22 mouse cellular contexts compared by ENCODE assay signal in genomic region chr9:110630171-110630570, GRCm38 (mm10). TPM values are rescaled to one million over a fixed set of nuclear protein-coding genes. Genes with fewer than 3 reads are reported as not detected.
DNase-seq lines count a peak whose midpoint lies in the region; TF ChIP-seq lines count a peak whose summit lies in the region.
"Had no signal": no experiment of that assay in that cellular context is flagged by ENCODE, and none has a peak within 500 bp of the region (broad histone marks: within the 10 kb centered on the region; RNA-seq: fewer than 3 reads in every experiment).

No protein-coding gene starts in this region.

- H3K4me1 ChIP-seq in thymus, adult 2 months (replicated peaks; ENCODE audit: control insufficient read depth, insufficient read depth, low read length) = no peaks in the 10 kb centered on the region; the same call in 1 of the 2 replicates

- H3K27me3 ChIP-seq in thymus, adult 2 months (ENCODE audit: control insufficient read depth, insufficient read depth, low read length) = no peaks in the 10 kb centered on the region
- H3K27me3 ChIP-seq: megakaryocyte, embryonic 14.5 days had no signal

- peaks cover 91% of the 10 kb centered on the region for H3K36me3 ChIP-seq in thymus, adult 2 months (ENCODE audit: control insufficient read depth, insufficient read depth, low read length)
- H3K36me3 ChIP-seq: heart, embryonic 12.5 days; limb, embryonic 15.5 days had no signal

- TF ChIP-seq CTCF in thymus, adult 2 months (IDR thresholded peaks at IDR 0.05; ENCODE audit: borderline replicate concordance, control insufficient read depth, extremely low read depth, insufficient read depth, low read length, poor library complexity) = no peak

- H3K4me3 ChIP-seq in thymus, adult 2 months (ENCODE audit: control insufficient read depth, insufficient read depth, low read length) = no peak overlapping the region
- H3K4me3 ChIP-seq: embryonic facial prominence, embryonic 15.5 days; heart, embryonic 12.5 days; hindbrain, embryonic 10.5 days; limb, embryonic 15.5 days; lung, embryonic 15.5 days; megakaryocyte, embryonic 14.5 days; midbrain, embryonic 13.5 days had no signal

- peak; percentile 6 for DNase-seq in thymus, postnatal 4 days
- no peak for DNase-seq in thymus, adult 2 months
- DNase-seq in kidney, adult 8-10 months = peak; percentile 53 to 80
- DNase-seq in kidney, postnatal 14 days = peak; percentile 65
- no peak for DNase-seq in cerebellum, adult 9-10 months
- DNase-seq in cerebellum, adult 8-10 months = no peak
- DNase-seq in lung, adult 18-20 months = no peak
- DNase-seq: adrenal gland, postnatal 25 days; gastrocnemius, postnatal 10 days; heart, postnatal 10 days; lung, postnatal 36 days; thymus, postnatal 14 days had no signal

- H3K27ac ChIP-seq in thymus, adult 2 months (ENCODE audit: control insufficient read depth, insufficient read depth, low read length) = no peak overlapping the region
- H3K27ac ChIP-seq: embryonic facial prominence, embryonic 15.5 days; hindbrain, embryonic 10.5 days; hindbrain, postnatal 0 days; limb, embryonic 15.5 days; liver, embryonic 14.5 days; lung, embryonic 15.5 days; midbrain, embryonic 13.5 days; stomach, postnatal 0 days had no signal

- WGBS in thymus, adult 2 months = 98% methylated on average over 15 of the region's 15 CpGs

- TF ChIP-seq POLR2A in thymus, adult 2 months (IDR thresholded peaks at IDR 0.05; ENCODE audit: control insufficient read depth, extremely low read depth, insufficient read depth, low read length, poor library complexity) = no peak

RNA-seq across cellular contexts. Expression of gene Nradd, which starts 5.9 kb away (rescaled TPM):
- polyA plus RNA-seq in thymus, adult 2 months (2012; rRNA removed) = 9.2 and 13.2 TPM in 2 replicates

RNA-seq across cellular contexts. Expression of gene Nbeal2, which starts 23.8 kb away (rescaled TPM):
- 297 and 301 TPM in 2 replicates for polyA plus RNA-seq in thymus, adult 2 months (2012; rRNA removed)

RNA-seq across cellular contexts. Expression of gene Ccdc12, which starts 26.1 kb away (rescaled TPM):
- 105 and 152 TPM in 2 replicates for polyA plus RNA-seq in thymus, adult 2 months (2012; rRNA removed)

Comparison
In these comparisons a context has a peak if more than half of its experiments do, and no peak if none do; other contexts are left out.
1. DNase-seq: peak in thymus, postnatal 4 days (single experiment), kidney, adult 8-10 months (2 of 2) and kidney, postnatal 14 days (single experiment); none in thymus, adult 2 months (single experiment), cerebellum, adult 9-10 months (single experiment), cerebellum, adult 8-10 months (single experiment) and lung, adult 18-20 months (0 of 2).